Mouse (Mus musculus) forebrain, embryonic 14.5 days (tissue): ENCODE results near the gene Hoxa13. TPM values are rescaled to one million over a fixed set of nuclear protein-coding genes. Genes with fewer than 3 reads are reported as not detected.

Experiments
- ATAC-seq: fragments of 200-750 bp; cut with Nextera tagmentation; 2 replicates; pipeline ENCODE4 v1.8.0; 2017; ENCODE audit warnings: mild to moderate bottlenecking, moderate library complexity
- DNase-seq: peaks from one replicate; pipeline ENCODE4 v3.0.0-alpha.2; 2015; ENCODE audit warnings: low spot score
- H3K27ac ChIP-seq: fragments of 300-500 bp; sonication (generic); 2 replicates; pipeline ENCODE4 v1.5.1; 2014; ENCODE audit warnings: low read depth, mild to moderate bottlenecking, control low read depth, low read length, moderate library complexity
- H3K27me3 ChIP-seq: fragments of 300-500 bp; sonication (generic); replicated peaks from 2 replicates; pipeline ENCODE4 v1.6.1; 2014; ENCODE audit warnings: low read length, control low read depth, mixed read lengths; ENCODE audit not compliant: control insufficient read depth, insufficient read depth
- H3K36me3 ChIP-seq: fragments of 300-500 bp; sonication (generic); 2 replicates; pipeline ENCODE4 v1.6.1; 2014; ENCODE audit warnings: low read length, control low read depth; ENCODE audit not compliant: control insufficient read depth, insufficient read depth
- H3K4me1 ChIP-seq: fragments of 300-500 bp; sonication (generic); 2 replicates; pipeline ENCODE4 v1.6.1; 2014; ENCODE audit warnings: antibody characterized with exemption, low read length, control low read depth; ENCODE audit not compliant: control insufficient read depth, insufficient read depth
- H3K4me2 ChIP-seq: fragments of 300-500 bp; sonication (generic); 2 replicates; pipeline ENCODE4 v1.6.1; 2014; ENCODE audit warnings: mild to moderate bottlenecking, control low read depth, low read length
- H3K4me3 ChIP-seq: fragments of 300-500 bp; sonication (generic); 2 replicates; pipeline ENCODE4 v1.5.1; 2014; ENCODE audit warnings: low read depth, low read length, control low read depth
- H3K9ac ChIP-seq: fragments of 300-500 bp; sonication (generic); 2 replicates; pipeline ENCODE4 v1.6.1; 2014; ENCODE audit warnings: mild to moderate bottlenecking, low read length, control low read depth, moderate library complexity
- H3K9me3 ChIP-seq: fragments of 300-500 bp; sonication (generic); replicated peaks from 2 replicates; pipeline ENCODE4 v1.6.1; 2016; ENCODE audit warnings: low read length, control low read depth, mixed read lengths; ENCODE audit not compliant: control insufficient read depth
- WGBS: fragments of 180-500 bp; shearing (Covaris S2); extraction: QIAGEN DNeasy Blood & Tissue Kit; methylation state at CpG from one replicate; pipeline ENCODE4 v1.1.7; 2014; 5-methylcytosine and 5-hydroxymethylcytosine counted together
- polyA plus RNA-seq: library from polyadenylated mRNA; unstranded; fragments of >200 nt; fragmentation: Nextera tagmentation; extraction: Ambion mirVana; gene quantifications from 2 replicates; pipeline ENCODE4 v1.2.1, GENCODE M21; 2014

Hoxa13 gene
- polyA plus RNA-seq, 1 experiment from 2014 or later = not detected

DNA sequence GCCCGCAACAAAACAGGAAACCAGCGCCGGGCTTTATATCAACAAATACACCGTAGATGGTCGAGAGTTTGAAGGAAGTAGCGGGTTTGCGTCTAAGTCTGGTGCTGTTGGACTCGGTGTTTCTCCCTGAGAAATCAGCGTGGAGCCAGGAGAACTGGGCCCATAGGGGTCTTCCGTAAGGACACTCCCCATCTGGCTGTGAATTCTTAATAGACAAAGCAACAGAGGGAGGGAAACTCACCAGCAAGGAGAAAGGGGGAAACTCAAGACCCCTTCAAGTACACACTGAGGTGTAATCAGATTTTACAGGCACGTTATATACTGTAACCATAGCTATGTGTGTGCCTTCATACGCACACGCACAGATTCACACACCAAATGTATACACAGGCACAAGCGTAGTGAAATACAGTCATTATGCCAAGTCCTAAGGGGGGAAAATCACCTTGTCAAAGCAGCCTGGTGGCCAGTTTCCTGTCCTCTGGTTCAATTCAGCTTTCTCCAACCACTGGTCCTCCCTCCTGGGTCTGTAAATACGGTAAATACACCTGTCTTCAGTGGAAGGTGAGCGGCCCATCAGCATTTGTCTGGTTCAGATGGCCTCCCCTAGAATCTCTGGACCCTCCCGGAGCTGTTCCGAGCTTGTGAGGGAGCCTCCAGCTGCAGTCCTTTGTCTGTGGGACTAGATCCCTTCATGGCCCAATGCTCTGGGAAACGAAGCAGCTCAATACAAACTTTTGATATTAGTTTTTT, 5.4 kb upstream of the Hoxa13 start:
- H3K27ac ChIP-seq = no peak overlapping the region
- DNase-seq (no peak), ATAC-seq (no peak)
- no peak overlapping the region for H3K4me2 ChIP-seq
- no peak overlapping the region for H3K9ac ChIP-seq
- H3K36me3 ChIP-seq = no peaks in the 10 kb centered on the region
- H3K4me3 ChIP-seq = no peak overlapping the region
- 1% methylated on average over 19 of the region's 19 CpGs for WGBS
- H3K9me3 ChIP-seq = no peaks in the 10 kb centered on the region
- peaks cover 96% of the 10 kb centered on the region for H3K27me3 ChIP-seq
- no peaks in the 10 kb centered on the region for H3K4me1 ChIP-seq

DNA sequence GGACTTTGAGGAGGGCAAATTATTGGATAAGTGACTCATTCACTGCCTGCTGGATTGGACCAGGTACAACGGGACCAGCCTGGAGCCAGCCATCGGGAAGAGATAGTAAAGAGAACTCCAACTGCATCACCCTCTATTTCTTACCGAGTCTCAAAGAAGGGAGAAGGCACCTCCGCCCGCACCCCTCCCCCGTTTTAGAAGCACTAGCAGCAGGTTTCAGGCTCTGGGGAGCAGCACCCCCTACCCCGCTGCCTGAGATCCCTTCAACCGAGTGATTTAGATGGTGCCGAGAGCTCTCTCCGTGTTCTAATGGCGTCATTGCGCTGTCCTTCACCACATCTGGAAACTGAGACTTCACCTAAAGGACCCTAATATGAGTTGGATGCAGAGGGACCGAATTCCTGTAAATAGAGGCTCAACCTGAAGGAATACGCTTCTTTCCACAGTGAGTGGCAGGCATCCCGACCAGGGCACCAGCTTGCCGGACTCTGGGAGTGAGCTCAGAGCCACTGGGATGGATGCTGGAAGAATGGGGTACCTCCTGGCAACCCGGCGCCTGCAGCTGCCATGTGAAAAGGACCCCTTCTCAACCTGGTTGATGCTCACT, 4.7 kb upstream of the Hoxa13 start:
- DNase-seq (no peak), ATAC-seq (no peak)
- Histone ChIP-seq H3K4me1 (no peaks in the 10 kb centered on the region), H3K36me3 (no peaks in the 10 kb centered on the region), H3K4me2 (no peak overlapping the region), H3K27me3 (peaks cover 93% of the 10 kb centered on the region), H3K27ac (no peak overlapping the region), H3K4me3 (no peak overlapping the region), H3K9me3 (no peaks in the 10 kb centered on the region), H3K9ac (no peak overlapping the region)
- 2% methylated on average over 18 of the region's 18 CpGs for WGBS

DNA sequence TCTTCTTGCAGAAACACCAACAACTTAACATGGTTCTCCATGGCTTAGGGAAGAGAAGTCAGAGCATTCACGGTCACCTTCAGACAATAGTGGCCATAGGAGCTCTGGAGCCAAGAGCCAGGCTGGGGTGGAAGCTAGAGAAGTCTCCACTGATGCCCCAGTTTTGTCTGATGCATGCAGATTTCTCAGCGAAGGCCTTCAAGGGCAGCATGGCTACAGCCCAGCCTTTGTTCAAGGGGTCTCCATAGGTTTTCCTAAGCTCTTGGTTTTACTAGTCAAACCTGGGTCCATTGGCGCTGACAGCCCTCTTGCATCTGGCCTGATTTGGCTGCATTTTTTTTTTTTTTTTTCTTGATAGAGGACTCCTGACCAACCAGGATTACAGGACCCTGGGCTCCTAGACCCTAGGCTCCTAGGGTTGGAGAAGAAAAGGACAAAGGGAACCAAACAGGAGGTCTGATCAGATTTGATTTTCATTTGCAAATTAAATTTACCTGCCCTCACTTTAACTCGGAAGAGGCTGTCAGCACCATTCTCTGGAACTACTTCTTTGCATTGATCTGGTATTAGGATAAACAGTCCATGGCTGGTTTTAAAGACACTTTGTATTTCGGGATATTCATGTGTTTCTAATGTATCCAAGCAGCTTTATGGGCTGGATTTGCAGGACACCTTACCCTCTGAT, 3.6 kb upstream of the Hoxa13 start:
- no peak overlapping the region for H3K9ac ChIP-seq
- no peak for DNase-seq
- WGBS = 2% methylated on average over 5 of the region's 5 CpGs

DNA sequence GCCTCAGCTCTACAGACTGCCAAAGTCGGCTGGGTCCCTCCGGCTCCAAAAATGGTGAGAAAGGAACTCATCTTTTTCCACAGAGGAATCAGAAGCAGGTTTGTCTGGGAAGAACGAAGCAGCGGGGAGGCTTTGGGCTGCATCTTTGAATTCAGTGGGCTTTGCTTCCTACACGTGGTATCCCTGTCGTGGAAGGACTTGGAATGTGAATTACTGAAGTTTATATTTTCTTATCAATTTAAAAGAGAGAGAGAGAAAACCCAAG, 2.6 kb upstream of the Hoxa13 start:
- WGBS = 2% methylated on average over 6 of the region's 6 CpGs
- Histone ChIP-seq H3K4me1 (no peaks in the 10 kb centered on the region), H3K4me2 (no peak overlapping the region), H3K9me3 (no peaks in the 10 kb centered on the region), H3K27ac (no peak overlapping the region), H3K9ac (no peak overlapping the region), H3K27me3 (peaks cover 90% of the 10 kb centered on the region), H3K4me3 (no peak overlapping the region), H3K36me3 (no peaks in the 10 kb centered on the region)
- DNase-seq (no peak), ATAC-seq (no peak)

More for the DNA sequence above, 3.6 kb upstream of the Hoxa13 start:
- H3K4me2 ChIP-seq = no peak overlapping the region
- no peaks in the 10 kb centered on the region for H3K4me1 ChIP-seq
- H3K4me3 ChIP-seq = no peak overlapping the region
- H3K9me3 ChIP-seq = no peaks in the 10 kb centered on the region
- ATAC-seq = no peak
- H3K27me3 ChIP-seq = peaks cover 90% of the 10 kb centered on the region
- H3K36me3 ChIP-seq = no peaks in the 10 kb centered on the region
- H3K27ac ChIP-seq = no peak overlapping the region

DNA sequence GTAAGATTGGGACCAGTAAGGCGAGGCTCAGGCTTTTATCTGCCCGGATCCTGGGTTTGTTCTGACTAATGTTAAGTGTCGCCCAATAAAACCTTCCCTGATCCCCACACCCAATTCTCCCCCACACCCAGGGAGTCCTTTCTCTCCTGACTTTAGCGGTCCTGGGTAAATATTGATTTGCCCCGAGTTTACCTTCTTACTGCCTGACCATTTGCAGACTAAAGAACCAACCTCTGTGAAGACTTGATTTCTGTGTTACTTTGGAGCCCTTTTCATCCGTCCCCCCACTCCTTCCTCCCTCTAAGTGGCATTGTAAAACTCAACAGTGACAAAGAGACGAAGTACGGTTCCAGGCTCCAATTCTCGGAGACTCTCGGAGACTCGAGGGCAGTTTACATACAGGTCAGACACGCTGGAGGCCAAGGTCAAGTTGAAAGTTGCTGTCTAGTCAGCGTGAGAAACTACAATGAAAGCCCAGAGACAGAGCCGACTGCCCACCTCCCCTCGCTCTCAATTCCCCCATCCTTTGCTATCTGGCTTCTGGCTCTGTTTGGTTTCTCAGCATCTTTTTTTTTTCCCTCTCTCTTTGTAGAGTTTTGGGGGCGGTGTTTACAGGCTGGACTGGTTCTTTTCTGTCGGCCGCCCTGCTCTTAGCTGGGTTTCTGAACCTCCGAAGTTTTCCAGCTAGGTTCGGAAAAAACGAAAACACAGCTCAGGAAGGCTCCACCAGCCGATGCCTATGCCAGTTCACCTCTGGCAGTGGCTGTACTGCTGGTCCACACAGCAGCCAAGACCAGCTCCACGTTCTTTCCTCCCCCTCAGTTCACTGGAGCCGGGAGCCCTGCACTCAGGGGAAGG, 2.0 kb upstream of the Hoxa13 start:
- 1% methylated on average over 24 of the region's 24 CpGs for WGBS
- H3K27me3 ChIP-seq = peaks cover 88% of the 10 kb centered on the region
- H3K9me3 ChIP-seq = no peaks in the 10 kb centered on the region

DNA sequence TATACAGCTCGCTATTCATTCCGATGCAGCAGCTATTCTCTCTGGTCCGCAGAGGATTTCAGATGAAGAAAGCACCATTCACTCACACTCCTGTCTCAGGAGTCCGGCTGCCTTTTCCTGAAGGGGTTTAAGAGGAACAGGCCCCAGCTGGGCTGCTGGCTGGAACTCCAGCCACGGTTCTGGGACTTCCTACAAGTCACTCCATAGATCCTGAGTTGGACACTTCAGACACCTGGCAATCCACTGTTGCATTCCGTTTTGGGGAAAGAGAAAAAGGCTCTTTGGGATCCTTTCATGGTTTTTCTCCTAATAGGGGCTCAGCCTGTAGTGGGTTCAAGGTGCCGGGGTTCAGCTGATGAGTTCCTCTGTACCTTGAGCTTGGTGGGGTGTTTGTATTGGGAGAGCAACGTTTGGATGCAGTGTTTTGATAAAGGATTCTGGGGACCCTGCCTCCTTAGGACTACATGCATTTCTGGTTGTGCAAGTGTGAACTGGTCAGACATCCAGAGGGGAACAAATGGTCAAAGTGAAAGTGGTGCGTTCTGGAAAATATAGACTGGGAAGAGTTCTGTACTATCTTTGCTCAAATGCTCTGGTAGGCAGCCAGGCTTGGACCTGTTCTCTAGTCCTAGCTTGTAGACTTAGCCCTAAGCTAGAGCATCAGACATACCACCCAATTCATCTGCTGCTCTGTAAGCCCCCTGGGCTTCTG, 1.2 kb upstream of the Hoxa13 start:
- no peak overlapping the region for H3K4me2 ChIP-seq
- H3K27me3 ChIP-seq = peaks cover 91% of the 10 kb centered on the region
- no peak overlapping the region for H3K9ac ChIP-seq
- H3K9me3 ChIP-seq = no peaks in the 10 kb centered on the region
- H3K4me3 ChIP-seq = no peak overlapping the region
- no peaks in the 10 kb centered on the region for H3K36me3 ChIP-seq
- DNase-seq = no peak
- H3K27ac ChIP-seq = no peak overlapping the region
- H3K4me1 ChIP-seq = no peaks in the 10 kb centered on the region
- WGBS = 3% methylated on average over 9 of the region's 9 CpGs
- no peak for ATAC-seq

More for the DNA sequence above, 2.0 kb upstream of the Hoxa13 start:
- ATAC-seq = no peak
- no peak overlapping the region for H3K4me3 ChIP-seq
- no peak overlapping the region for H3K9ac ChIP-seq
- no peak overlapping the region for H3K4me2 ChIP-seq
- no peak for DNase-seq
- H3K4me1 ChIP-seq = no peaks in the 10 kb centered on the region
- H3K27ac ChIP-seq = no peak overlapping the region
- no peaks in the 10 kb centered on the region for H3K36me3 ChIP-seq

DNA sequence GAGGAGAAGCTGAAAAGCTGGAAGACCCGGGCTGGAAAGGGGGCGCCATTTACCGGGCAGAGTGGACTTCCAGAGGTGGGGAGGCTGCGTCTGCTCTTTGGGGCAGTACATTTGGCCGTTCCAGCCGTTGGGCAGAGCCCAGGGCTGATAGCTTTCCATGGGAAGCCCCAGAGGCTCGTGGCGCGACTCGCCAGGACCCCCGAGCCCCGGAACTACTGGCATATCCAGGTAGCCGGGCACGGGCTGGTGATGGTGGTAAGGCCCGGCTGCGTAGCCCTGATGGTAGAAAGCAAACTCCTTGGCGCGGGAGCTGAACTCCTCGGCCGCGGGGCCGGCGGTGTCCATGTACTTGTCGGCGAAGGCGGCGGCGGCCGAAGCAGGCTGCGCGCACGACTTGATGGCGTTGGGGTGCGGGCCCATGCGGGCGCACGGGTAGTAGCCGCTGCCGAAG, 844 bp downstream of the Hoxa13 start:
- no peaks in the 10 kb centered on the region for H3K9me3 ChIP-seq
- no peak overlapping the region for H3K9ac ChIP-seq
- DNase-seq (no peak), ATAC-seq (no peak)
- H3K27ac ChIP-seq = no peak overlapping the region
- peaks cover 89% of the 10 kb centered on the region for H3K27me3 ChIP-seq
- WGBS = under 1% methylated on average over 39 of the region's 39 CpGs
- peak overlapping the region; percentile 40; the same call in 1 of the 2 replicates for H3K4me2 ChIP-seq
- H3K36me3 ChIP-seq = no peaks in the 10 kb centered on the region
- H3K4me1 ChIP-seq = no peaks in the 10 kb centered on the region
- no peak overlapping the region for H3K4me3 ChIP-seq

DNA sequence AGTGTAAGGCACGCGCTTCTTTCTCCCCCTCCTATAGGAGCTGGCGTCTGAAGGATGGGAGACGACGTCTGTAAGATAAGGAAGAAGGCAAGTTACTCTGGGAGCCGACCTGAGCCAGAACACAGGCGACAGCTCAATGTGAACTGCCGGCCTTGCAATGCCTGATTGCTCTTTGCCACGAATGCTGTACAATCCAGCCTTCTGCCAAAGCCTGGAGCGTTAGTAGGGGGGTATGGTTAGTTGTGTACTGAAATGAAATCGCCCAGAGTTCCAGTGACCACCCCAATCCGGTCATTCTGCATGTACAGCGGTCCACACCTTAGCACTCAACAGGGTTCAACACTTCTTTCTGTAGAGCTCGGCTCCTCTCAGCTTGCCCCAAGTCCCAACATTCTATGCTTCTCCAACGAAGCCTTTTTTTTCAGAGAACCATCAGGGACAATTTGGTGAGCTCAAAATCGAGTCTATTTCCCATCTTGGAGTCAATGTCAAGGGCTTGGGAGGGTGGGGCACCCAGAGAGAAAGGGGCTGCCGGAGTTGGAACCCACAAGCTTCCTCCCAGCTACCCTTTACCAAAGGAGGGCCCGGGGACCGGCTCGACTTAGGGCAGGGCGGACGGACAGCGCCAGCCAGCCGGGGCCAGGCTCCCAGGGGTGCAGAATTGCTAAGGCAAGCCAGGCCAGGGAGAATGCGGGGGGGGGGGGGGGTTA, 1.4 kb downstream of the Hoxa13 start:
- ATAC-seq (no peak), DNase-seq (no peak)
- H3K27me3 ChIP-seq = peaks cover 86% of the 10 kb centered on the region
- H3K4me3 ChIP-seq = no peak overlapping the region
- no peaks in the 10 kb centered on the region for H3K36me3 ChIP-seq
- under 1% methylated on average over 25 of the region's 25 CpGs for WGBS
- H3K9me3 ChIP-seq = no peaks in the 10 kb centered on the region
- no peak overlapping the region for H3K27ac ChIP-seq
- H3K4me1 ChIP-seq = no peaks in the 10 kb centered on the region
- no peak overlapping the region for H3K9ac ChIP-seq
- H3K4me2 ChIP-seq = no peak overlapping the region
